Mouse (Mus musculus) MEL (cell line): ENCODE data around the gene Gprin2. TPM values are rescaled to one million over a fixed set of nuclear protein-coding genes. Genes with fewer than 3 reads are reported as not detected.
A peak's percentile ranks its signal among the peaks of the same experiment; 100 is the strongest.

Experiments
- DNase-seq: peaks from one replicate; pipeline ENCODE4 v3.0.0; 2011; ENCODE audit warnings: low read depth, low spot score
- H3K27ac ChIP-seq: 2 replicates; pipeline ENCODE4 v1.5.1; 2012; ENCODE audit warnings: low read depth, mild to moderate bottlenecking, control low read depth, low read length, moderate library complexity; ENCODE audit not compliant: control insufficient read depth
- H3K27me3 ChIP-seq, 2 experiments: fragments of 150-350 bp in 1 of 2; sonication (generic) in 1 of 2; 2 replicates each; pipeline ENCODE4 v1.6.1; 2012; ENCODE audit warnings: low read length in 2 of 2, mild to moderate bottlenecking in 2 of 2, improper control_type of control experiment in 1 of 2, moderate library complexity in 1 of 2; ENCODE audit not compliant: insufficient read depth in 2 of 2, control insufficient read depth in 1 of 2
- H3K36me3 ChIP-seq, 2 experiments: 2 replicates each; pipeline ENCODE4 v1.6.1; 2012 to 2014; ENCODE audit warnings: low read length in 2 of 2, improper control_type of control experiment in 1 of 2, inconsistent platforms in 1 of 2, mild to moderate bottlenecking in 1 of 2; ENCODE audit not compliant: insufficient read depth in 2 of 2, control insufficient read depth in 1 of 2
- H3K4me1 ChIP-seq, 2 experiments: fragments of 150-350 bp in 1 of 2; sonication (generic) in 1 of 2; 2 replicates each; pipeline ENCODE4 v1.6.1; 2012; ENCODE audit warnings: low read length in 2 of 2, improper control_type of control experiment in 1 of 2, mild to moderate bottlenecking in 1 of 2; ENCODE audit not compliant: insufficient read depth in 2 of 2, control insufficient read depth in 1 of 2
- H3K4me3 ChIP-seq, 2 experiments: fragments of 150-350 bp in 1 of 2; sonication (generic) in 1 of 2; 2 replicates each; pipeline ENCODE4 v1.5.1; 2012; ENCODE audit warnings: low read depth in 2 of 2, low read length in 2 of 2, mild to moderate bottlenecking in 2 of 2, moderate library complexity in 2 of 2, control low read depth in 1 of 2, improper control_type of control experiment in 1 of 2; ENCODE audit not compliant: control insufficient read depth in 1 of 2, insufficient read depth in 1 of 2
- H3K79me2 ChIP-seq: 2 replicates; pipeline ENCODE4 v1.6.1; 2012; ENCODE audit warnings: mild to moderate bottlenecking, low read length, moderate library complexity; ENCODE audit not compliant: control insufficient read depth, poor library complexity, insufficient read depth
- H3K9ac ChIP-seq: 2 replicates; pipeline ENCODE4 v1.6.1; 2012; ENCODE audit warnings: low read depth, mild to moderate bottlenecking, control low read depth, low read length, moderate library complexity; ENCODE audit not compliant: control insufficient read depth, poor library complexity, severe bottlenecking
- H3K9me3 ChIP-seq: fragments of 150-350 bp; sonication (generic); replicated peaks from 2 replicates; pipeline ENCODE4 v1.6.1; 2012; ENCODE audit warnings: mild to moderate bottlenecking, low read length, improper control_type of control experiment, moderate library complexity; ENCODE audit not compliant: insufficient read depth
- CHD1 ChIP-seq: IDR thresholded peaks from 2 replicates; pipeline ENCODE4 v1.6.1; 2012; ENCODE audit warnings: low read depth, mild to moderate bottlenecking, inconsistent platforms, low read length, improper control_type of control experiment
- CTCF ChIP-seq, 3 experiments: IDR thresholded peaks in 2 of 3; conservative IDR thresholded peaks in 1 of 3; 2 replicates each; pipeline ENCODE4 v1.5.1; 2011 to 2012; ENCODE audit warnings: low read length in 3 of 3, low read depth in 2 of 3, mild to moderate bottlenecking in 2 of 3, improper control_type of control experiment in 1 of 3, inconsistent platforms in 1 of 3, mixed read lengths in 1 of 3, moderate library complexity in 1 of 3; ENCODE audit not compliant: control insufficient read depth in 1 of 3, insufficient read depth in 1 of 3, poor library complexity in 1 of 3, severe bottlenecking in 1 of 3
- ETS1 ChIP-seq: IDR thresholded peaks from 2 replicates; pipeline ENCODE4 v1.6.1; 2012; ENCODE audit warnings: low read depth, mild to moderate bottlenecking, inconsistent platforms, low read length, improper control_type of control experiment, moderate library complexity
- MAZ ChIP-seq: IDR thresholded peaks from 2 replicates; pipeline ENCODE4 v1.6.1; 2012; ENCODE audit warnings: low read depth, mild to moderate bottlenecking, inconsistent platforms, low read length, improper control_type of control experiment
- MEF2A ChIP-seq: IDR thresholded peaks from 2 replicates; pipeline ENCODE4 v1.6.1; 2014; ENCODE audit warnings: low read depth, mild to moderate bottlenecking, inconsistent platforms, low read length, improper control_type of control experiment; ENCODE audit not compliant: poor library complexity, insufficient replicate concordance, severe bottlenecking; ENCODE audit errors: extremely low read depth
- MXI1 ChIP-seq: IDR thresholded peaks from 2 replicates; pipeline ENCODE4 v1.6.1; 2011; ENCODE audit warnings: mild to moderate bottlenecking, low read depth, low read length, improper control_type of control experiment
- MYC ChIP-seq: IDR thresholded peaks from 2 replicates; pipeline ENCODE4 v1.6.1; 2011; ENCODE audit warnings: low read depth, mild to moderate bottlenecking, low read length, improper control_type of control experiment, moderate library complexity
- POLR2AphosphoS2 ChIP-seq: IDR thresholded peaks from 2 replicates; pipeline ENCODE4 v1.6.1; 2011; ENCODE audit warnings: low read length, improper control_type of control experiment
- POLR2AphosphoS5 ChIP-seq: IDR thresholded peaks from 2 replicates; pipeline ENCODE4 v1.6.1; 2012; ENCODE audit warnings: low read depth, borderline replicate concordance, mild to moderate bottlenecking, inconsistent platforms, low read length, moderate library complexity, mixed read lengths
- RAD21 ChIP-seq: IDR thresholded peaks from 2 replicates; pipeline ENCODE4 v1.6.1; 2011; ENCODE audit warnings: mild to moderate bottlenecking, low read depth, low read length, improper control_type of control experiment
- RCOR1 ChIP-seq: IDR thresholded peaks from 2 replicates; pipeline ENCODE4 v1.6.1; 2012; ENCODE audit warnings: low read depth, mild to moderate bottlenecking, inconsistent platforms, low read length, improper control_type of control experiment
- SIN3A ChIP-seq: IDR thresholded peaks from 2 replicates; pipeline ENCODE4 v1.6.1; 2012; ENCODE audit warnings: low read length, improper control_type of control experiment, inconsistent platforms
- SMC3 ChIP-seq: IDR thresholded peaks from 2 replicates; pipeline ENCODE4 v1.6.1; 2011; ENCODE audit warnings: low read depth, low read length, improper control_type of control experiment
- USF1 ChIP-seq: IDR thresholded peaks from 2 replicates; pipeline ENCODE4 v1.6.1; 2014; ENCODE audit warnings: low read depth, mild to moderate bottlenecking, inconsistent platforms, low read length, improper control_type of control experiment, moderate library complexity
- USF2 ChIP-seq, 2 experiments: IDR thresholded peaks; 2 replicates each; pipeline ENCODE4 v1.6.1; 2011 to 2012; ENCODE audit warnings: improper control_type of control experiment in 2 of 2, low read length in 2 of 2, borderline replicate concordance in 1 of 2, inconsistent platforms in 1 of 2, low read depth in 1 of 2, mild to moderate bottlenecking in 1 of 2; ENCODE audit not compliant: insufficient read depth in 1 of 2
- ZMIZ1 ChIP-seq: IDR thresholded peaks from 2 replicates; pipeline ENCODE4 v1.6.1; 2012; ENCODE audit warnings: low read depth, mild to moderate bottlenecking, inconsistent platforms, low read length, improper control_type of control experiment, moderate library complexity
- ZNF384 ChIP-seq: IDR thresholded peaks from 2 replicates; pipeline ENCODE4 v1.6.1; 2012; ENCODE audit warnings: low read depth, mild to moderate bottlenecking, inconsistent platforms, low read length, improper control_type of control experiment
- polyA plus RNA-seq, 2 experiments: library from polyadenylated mRNA; stranded (reverse) in 1 of 2; unstranded in 1 of 2; fragments of >175 nt in 1 of 2; fragments of >200 nt in 1 of 2; gene quantifications; 2 replicates each; pipeline versions ENCODE4 v1.2.1 to v1.2.4; 2012; ENCODE audit warnings: low replicate concordance in 2 of 2, low read depth in 1 of 2; ENCODE audit not compliant: insufficient read length in 2 of 2, insufficient read depth in 1 of 2, missing spikeins in 1 of 2
- total RNA-seq: library from RNA; depleted of rRNA; stranded (reverse); fragments of 300-350 nt; gene quantifications from 2 replicates; pipeline ENCODE4 v1.2.3, GENCODE M21; 2012

Gene Gprin2
- total and polyA plus RNA-seq, 3 experiments, result under 0.01 to 0.01 TPM; not detected in 1

GRCm38 (mm10) chr14:34154601-34155337 is 46.7 kb downstream of the Gprin2 start:
- Histone ChIP-seq H3K79me2 (no peaks in the 10 kb centered on the region), H3K36me3 (no peaks in the 10 kb centered on the region), H3K9me3 (no peaks in the 10 kb centered on the region), H3K4me1 (no peaks in the 10 kb centered on the region), H3K4me3 (no peak overlapping the region), H3K9ac (no peak overlapping the region), H3K27me3 (no peaks in the 10 kb centered on the region), H3K27ac (no peak overlapping the region)
- no peak for TF ChIP-seq MYC
- no peak for TF ChIP-seq ZMIZ1
- no peak for TF ChIP-seq POLR2AphosphoS2
- TF ChIP-seq CTCF (IDR thresholded peaks at IDR 0.05 in 2 of 3, conservative IDR thresholded peaks at IDR 0.05 in 1 of 3; ENCODE audit: control insufficient read depth in 1 of 3, insufficient read depth in 1 of 3, low read depth in 2 of 3, low read length in 3 of 3, poor library complexity in 1 of 3, severe bottlenecking in 1 of 3), result peak; percentile 62 to 74 (median 72)
- no peak for TF ChIP-seq ETS1
- TF ChIP-seq ZNF384, result no peak
- no peak for TF ChIP-seq USF1
- TF ChIP-seq RCOR1, result no peak
- TF ChIP-seq USF2 (IDR thresholded peaks at IDR 0.05; ENCODE audit: borderline replicate concordance in 1 of 2, insufficient read depth in 1 of 2, low read depth in 1 of 2, low read length in 2 of 2), result no peak
- TF ChIP-seq RAD21, result peak; percentile 33
- no peak for TF ChIP-seq SIN3A
- TF ChIP-seq MEF2A, result no peak
- TF ChIP-seq MXI1, result no peak
- TF ChIP-seq POLR2AphosphoS5, result no peak
- peak; percentile 49 for TF ChIP-seq SMC3
- peak; percentile 39 for DNase-seq

DNA sequence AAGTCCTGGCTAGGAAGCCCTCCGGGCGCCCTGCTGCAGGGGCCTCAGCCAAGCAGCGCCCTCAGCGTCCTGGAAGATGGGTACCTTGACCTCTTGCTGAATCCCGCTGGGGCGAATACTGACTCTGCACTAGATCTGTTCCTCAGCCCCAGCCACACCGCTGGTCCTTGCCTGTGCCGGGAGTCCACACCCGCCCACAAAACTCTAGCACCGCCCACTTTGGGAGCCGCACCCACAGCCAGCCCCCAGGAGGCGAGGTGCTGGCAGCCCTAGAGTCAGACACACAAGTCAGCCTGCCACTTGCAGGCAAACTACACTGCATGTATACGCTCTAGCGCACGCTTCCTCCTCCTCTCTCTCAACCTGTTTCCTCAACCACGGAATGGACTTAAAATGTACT is 49.1 kb downstream of the Gprin2 start, which contains the start of gene Npy4r:
TSS of gene Npy4r (minus strand) at position 148 of the 400 bp plus-strand sequence.
- no peak within 1 kb of the TSS for H3K27ac ChIP-seq
- H3K36me3 ChIP-seq, result no peaks in the 10 kb centered on the region
- no peak for DNase-seq
- H3K27me3 ChIP-seq, result no peaks in the 10 kb centered on the region
- no peaks in the 10 kb centered on the region for H3K9me3 ChIP-seq
- no peak within 1 kb of the TSS for H3K4me3 ChIP-seq
- H3K4me1 ChIP-seq, result no peaks in the 10 kb centered on the region
- H3K9ac ChIP-seq, result no peak within 1 kb of the TSS
- no peaks in the 10 kb centered on the region for H3K79me2 ChIP-seq
- no peak for TF ChIP-seq CHD1
- TF ChIP-seq USF1, result no peak
- no peak for TF ChIP-seq MEF2A
- TF ChIP-seq MYC, result no peak
- no peak for TF ChIP-seq MAZ
- TF ChIP-seq ETS1, result no peak
